Mouse (Mus musculus) ES-E14 (cell line): ENCODE results near the gene Gramd1b.

ENCODE experiments used
- HCFC1 ChIP-seq: IDR thresholded peaks from 2 replicates; pipeline ENCODE4 v1.6.1; 2012; ENCODE audit warnings: low read length, inconsistent platforms, borderline replicate concordance; ENCODE audit not compliant: insufficient read depth
- ZC3H11A ChIP-seq: IDR thresholded peaks from 2 replicates; pipeline ENCODE4 v1.6.1; 2012; ENCODE audit warnings: low read depth, mild to moderate bottlenecking, inconsistent platforms, low read length, borderline replicate concordance

DNA sequence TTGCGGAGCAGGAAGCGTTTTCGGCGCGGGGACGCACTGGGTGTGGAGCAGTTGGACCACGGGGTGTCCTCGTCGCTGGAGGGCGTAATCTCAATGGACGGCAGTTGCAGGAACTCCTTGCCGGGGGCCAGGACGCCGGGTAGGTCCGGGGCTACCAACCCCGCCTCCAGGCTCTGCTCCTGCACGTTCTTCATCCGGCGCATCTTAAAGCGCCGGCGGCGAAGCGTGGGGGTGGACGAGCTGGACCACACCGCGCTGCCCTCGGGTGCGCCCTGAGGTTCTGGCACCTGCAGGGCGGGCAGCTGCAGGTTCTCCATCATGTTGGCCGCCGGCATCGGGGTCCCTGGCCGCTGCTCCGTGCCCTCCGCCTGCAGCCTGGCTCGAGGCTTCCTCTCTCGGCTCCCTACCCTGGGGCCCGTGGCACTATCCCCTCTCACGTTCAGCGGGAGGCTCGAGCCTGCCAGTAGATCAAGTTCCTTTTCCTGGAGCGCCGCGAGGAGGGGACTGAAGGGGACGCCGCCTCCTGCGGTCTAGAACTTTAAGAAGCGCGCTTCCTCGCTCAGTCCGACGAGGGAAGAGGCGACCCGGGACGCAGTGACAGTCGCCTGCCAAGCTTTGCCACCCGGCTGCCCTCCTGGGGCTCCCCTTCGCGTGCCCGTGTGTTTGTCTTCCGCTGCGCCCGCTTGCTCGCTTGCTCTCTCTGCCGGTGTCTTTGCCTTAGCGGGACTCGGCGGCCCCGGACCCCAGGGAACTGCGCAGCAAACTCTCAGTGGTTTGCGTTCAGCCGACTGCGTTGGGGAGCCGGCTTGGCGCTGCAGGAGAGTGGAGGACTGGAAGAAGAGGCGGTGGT is 75.6 kb downstream of the Gramd1b start:
- TF ChIP-seq HCFC1, result no peak
- no peak for TF ChIP-seq ZC3H11A
